Mouse (Mus musculus): Measurements from ENCODE around the gene Trappc11.

- TF ChIP-seq CTCF (IDR thresholded peaks at IDR 0.05; ENCODE audit: control insufficient read depth, insufficient read depth, insufficient replicate concordance, low read depth, low read length) (no peak), POLR2A (IDR thresholded peaks at IDR 0.05; ENCODE audit: control insufficient read depth, low read depth, low read length) (no peak)
Measured at GRCm38 (mm10) chr8:47573482-47573881, 40.2 kb upstream of the Trappc11 start.

Measured in testis, adult 2 months (tissue).